Mouse (Mus musculus) heart, adult 2 months (tissue): Measurements from ENCODE around the gene Itgb2l.

Experiments used
- EP300 ChIP-seq: fragments of 200-500 bp; IDR thresholded peaks from 2 replicates; pipeline ENCODE4 v1.6.1; 2011; ENCODE audit warnings: low read depth, low read length, control low read depth; ENCODE audit not compliant: insufficient read depth
- POLR2A ChIP-seq: fragments of 200-500 bp; IDR thresholded peaks from 2 replicates; pipeline ENCODE4 v1.6.1; 2011; ENCODE audit warnings: mild to moderate bottlenecking, low read depth, low read length, control low read depth; ENCODE audit not compliant: insufficient read depth

DNA sequence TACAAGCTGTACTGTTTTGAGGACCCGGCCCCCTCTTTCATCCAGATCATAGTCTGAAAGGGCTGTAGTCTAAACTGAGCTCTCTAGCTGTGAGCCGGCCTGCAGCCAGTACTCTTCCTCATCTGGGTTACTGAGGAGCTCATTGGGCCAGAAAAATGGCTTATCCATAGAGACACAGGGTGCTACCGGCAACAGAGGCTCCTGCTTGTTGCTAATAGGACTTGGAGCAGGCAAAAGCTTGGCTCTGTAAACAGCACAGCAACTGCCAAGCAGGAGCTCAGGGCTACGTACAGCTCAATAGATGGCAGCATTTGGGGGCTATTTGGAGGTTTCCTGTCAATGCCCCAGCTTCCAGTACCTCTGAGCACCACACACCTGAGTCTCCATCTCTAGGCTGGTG lies 43.4 kb downstream of the Itgb2l start:
- TF ChIP-seq EP300 (no peak), POLR2A (no peak)
